Mouse (Mus musculus): Measurements from ENCODE around the gene Zfp109. TPM values are rescaled to one million over a fixed set of nuclear protein-coding genes. Genes with fewer than 3 reads are reported as not detected.

The Zfp109 gene
- total RNA-seq (2023) = 2.3 TPM

GRCm38 (mm10) chr7:24237040-24237791 is at the start of gene Zfp109:
Zfp109 (minus strand) TSS chr7:24237560.

DNA sequence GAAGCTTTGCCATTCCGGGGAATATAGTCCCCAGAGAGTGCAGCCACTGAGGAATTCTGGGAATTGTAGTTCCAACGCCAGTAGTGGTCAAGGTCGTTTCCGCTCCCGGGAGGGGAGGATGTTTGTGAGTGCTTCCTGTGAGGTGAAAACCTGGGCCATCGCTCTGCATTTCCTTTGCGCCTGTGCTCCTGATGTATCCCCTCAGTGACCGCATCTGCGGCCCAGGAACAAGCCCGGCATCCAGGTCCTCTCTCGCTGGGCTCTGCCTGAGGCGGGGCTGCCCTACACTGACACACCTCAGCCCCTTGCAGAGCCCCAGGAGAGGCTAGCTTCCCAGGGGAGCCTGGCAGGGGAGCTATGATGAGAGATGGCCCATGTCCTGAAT is 32.9 kb upstream of the Zfp109 start, which contains the start of gene Zfp93:
Gene Zfp93, plus strand, starts transcription at position 133 of the 385 bp plus-strand sequence.

GRCm38 (mm10) chr7:24254633-24255474 is 17.5 kb upstream of the Zfp109 start, which contains the start of gene Zfp108:
Zfp108 (plus strand) TSS chr7:24254794.

DNA sequence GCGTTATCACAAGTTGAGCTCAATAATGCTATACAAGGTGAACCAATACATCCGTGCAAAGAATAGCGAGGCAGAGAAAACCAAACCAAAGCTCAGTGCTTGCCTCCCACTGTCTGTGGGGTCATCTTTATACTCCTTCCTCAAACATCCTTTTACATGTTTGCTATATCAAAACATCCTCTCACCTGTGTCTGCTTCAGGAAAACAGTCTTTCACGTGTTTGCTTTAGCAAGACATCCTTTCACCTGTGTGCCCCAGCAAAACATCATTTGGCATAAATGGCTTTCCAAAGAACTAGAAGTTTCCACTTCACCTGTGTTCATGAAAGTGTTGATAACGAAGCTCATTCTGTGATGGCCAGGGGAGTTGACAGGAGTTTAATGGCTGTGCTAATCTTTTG is 26.0 kb downstream of the Zfp109 start, which contains the start of gene Zfp111:
Gene Zfp111, minus strand, starts transcription at position 101 of the 400 bp plus-strand sequence.

Other genes with a start within 250 kb of the Zfp109 start
- not detected for gene V1rd19, start 235.9 kb downstream of the Zfp109 start, total RNA-seq (2023)
- gene Vmn1r183, start 184.3 kb downstream of the Zfp109 start, total RNA-seq (2023) = not detected
- gene Zfp180, start 155.6 kb downstream of the Zfp109 start, total RNA-seq (2023) = 32.1 TPM
- 2.5 TPM for gene Zfp112, start 125.2 kb downstream of the Zfp109 start, total RNA-seq (2023)
- gene Zfp235, start 103.4 kb downstream of the Zfp109 start, total RNA-seq (2023) = 6.9 TPM
- gene Zfp114, start 62.5 kb downstream of the Zfp109 start, total RNA-seq (2023) = not detected
- gene Zfp111, start 26.1 kb downstream of the Zfp109 start, total RNA-seq (2023) = 0.77 TPM
- gene Zfp108, start 17.2 kb upstream of the Zfp109 start, total RNA-seq (2023) = not detected
- 0.98 TPM for gene Zfp93, start 32.9 kb upstream of the Zfp109 start, total RNA-seq (2023)
- gene Zfp61, start 63.7 kb upstream of the Zfp109 start, total RNA-seq (2023) = 11.3 TPM
- 5.2 TPM for gene Zfp94, start 79.1 kb upstream of the Zfp109 start, total RNA-seq (2023)
- not detected for gene Tescl, start 96.4 kb upstream of the Zfp109 start, total RNA-seq (2023)
- gene Lypd5, start 111.6 kb upstream of the Zfp109 start, total RNA-seq (2023) = not detected
- gene Kcnn4, start 132.7 kb upstream of the Zfp109 start, total RNA-seq (2023) = 205 TPM
- 135 TPM for gene Smg9, start 162.1 kb upstream of the Zfp109 start, total RNA-seq (2023)
- 4.3 TPM for gene Irgc1, start 214.7 kb upstream of the Zfp109 start, total RNA-seq (2023)
- gene Plaur, start 224.9 kb upstream of the Zfp109 start, total RNA-seq (2023) = 204 TPM
- gene Cadm4, start 244.5 kb upstream of the Zfp109 start, total RNA-seq (2023) = 0.44 TPM

Data from CD4-positive naive resting alpha-beta T cell, adult 57 days (primary cell).